Mouse (Mus musculus): Measurements from ENCODE around the gene Olfr1506. TPM values are rescaled to one million over a fixed set of nuclear protein-coding genes. Genes with fewer than 3 reads are reported as not detected.

Olfr1506 gene
- 0.59 TPM for total RNA-seq (2023)

GRCm38 (mm10) chr2:90224393-90224792 lies at the start of gene Olfr1506:
TSS of gene Olfr1506 (minus strand) at chr2:90224493.

GRCm38 (mm10) chr2:90270932-90271331 lies 46.6 kb upstream of the Olfr1506 start, which contains the start of gene Olfr1271:
TSS of gene Olfr1271 (minus strand) at chr2:90271032.

GRCm38 (mm10) chr2:90257492-90257891 lies 33.2 kb upstream of the Olfr1506 start, which contains the start of gene Olfr142:
TSS of gene Olfr142 (minus strand) at chr2:90257592.

Other genes starting within 250 kb of the Olfr1506 start
- gene Olfr1261, start 233.3 kb downstream of the Olfr1506 start, total RNA-seq (2023), result not detected
- gene Olfr1262, start 224.3 kb downstream of the Olfr1506 start, total RNA-seq (2023), result not detected
- gene Olfr1263, start 212.4 kb downstream of the Olfr1506 start, total RNA-seq (2023), result not detected
- gene Olfr1264, start 198.9 kb downstream of the Olfr1506 start, total RNA-seq (2023), result not detected
- gene Olfr1265, start 189.2 kb downstream of the Olfr1506 start, total RNA-seq (2023), result not detected
- not detected for gene Olfr140, start 160.9 kb downstream of the Olfr1506 start, total RNA-seq (2023)
- gene Olfr1269, start 103.1 kb downstream of the Olfr1506 start, total RNA-seq (2023), result not detected
- not detected for gene Olfr32, start 82.2 kb downstream of the Olfr1506 start, total RNA-seq (2023)
- gene Olfr1270, start 71.4 kb downstream of the Olfr1506 start, total RNA-seq (2023), result not detected
- gene Olfr142, start 33.1 kb upstream of the Olfr1506 start, total RNA-seq (2023), result not detected
- not detected for gene Olfr1271, start 46.5 kb upstream of the Olfr1506 start, total RNA-seq (2023)
- not detected for gene Olfr1272, start 68.3 kb upstream of the Olfr1506 start, total RNA-seq (2023)
- not detected for gene Gm13769, start 97.7 kb upstream of the Olfr1506 start, total RNA-seq (2023)
- not detected for gene Olfr1274-ps, start 174.2 kb upstream of the Olfr1506 start, total RNA-seq (2023)

Measured in CD4-positive naive resting alpha-beta T cell, adult 57 days (primary cell).